Comparison of ENCODE assay signal across 10 mouse cellular contexts in genomic region chr11:108925826-108926225, GRCm38 (mm10). TPM values are rescaled to one million over a fixed set of nuclear protein-coding genes. Genes with fewer than 3 reads are reported as not detected.
DNase-seq lines count a peak whose midpoint lies in the region; ATAC-seq lines count a peak whose summit lies in the region.
"Had no signal": no experiment of that assay in that cellular context is flagged by ENCODE, and none has a peak within 500 bp of the region (broad histone marks: within the 10 kb centered on the region; RNA-seq: fewer than 3 reads in every experiment).

No protein-coding gene starts in this region.

- H3K9me3 ChIP-seq in kidney, embryonic 15.5 days (replicated peaks): no peaks in the 10 kb centered on the region
- H3K9me3 ChIP-seq in embryonic facial prominence, embryonic 14.5 days (ENCODE audit: control insufficient read depth, low read length): no peaks in the 10 kb centered on the region
- H3K9me3 ChIP-seq in hindbrain, embryonic 13.5 days: no peaks in the 10 kb centered on the region
- no peaks in the 10 kb centered on the region for H3K9me3 ChIP-seq in midbrain, embryonic 15.5 days

- H3K36me3 ChIP-seq in kidney, embryonic 15.5 days: peaks cover 7% of the 10 kb centered on the region
- H3K36me3 ChIP-seq in embryonic facial prominence, embryonic 14.5 days (ENCODE audit: control insufficient read depth, insufficient read depth, low read length): peaks cover 13% of the 10 kb centered on the region; the same call in 1 of the 2 replicates
- H3K36me3 ChIP-seq in hindbrain, embryonic 13.5 days: peaks cover 4% of the 10 kb centered on the region; the same call in 1 of the 2 replicates
- no peaks in the 10 kb centered on the region for H3K36me3 ChIP-seq in midbrain, embryonic 15.5 days (replicated peaks)

- H3K27ac ChIP-seq in kidney, embryonic 15.5 days: no peak overlapping the region
- no peak overlapping the region for H3K27ac ChIP-seq in embryonic facial prominence, embryonic 14.5 days (replicated peaks; ENCODE audit: low read depth, low read length)
- peak overlapping the region; percentile 66 for H3K27ac ChIP-seq in hindbrain, embryonic 13.5 days
- no peak overlapping the region for H3K27ac ChIP-seq in midbrain, embryonic 15.5 days
- H3K27ac ChIP-seq: macrophage had no signal

- H3K4me2 ChIP-seq in kidney, embryonic 15.5 days: peak overlapping the region; percentile 91
- peak overlapping the region; percentile 60 for H3K4me2 ChIP-seq in embryonic facial prominence, embryonic 14.5 days (ENCODE audit: low read depth, low read length)
- peak overlapping the region; percentile 93 for H3K4me2 ChIP-seq in hindbrain, embryonic 13.5 days
- H3K4me2 ChIP-seq in midbrain, embryonic 15.5 days: peak overlapping the region; percentile 94

- no peak for ATAC-seq in kidney, embryonic 15.5 days (replicated peaks; ENCODE audit: low FRiP score)
- ATAC-seq in embryonic facial prominence, embryonic 14.5 days (ENCODE audit: low read depth): no peak
- ATAC-seq in hindbrain, embryonic 13.5 days (ENCODE audit: low FRiP score): no peak
- ATAC-seq in midbrain, embryonic 15.5 days (replicated peaks): no peak

- intact Hi-C loops in left cerebral cortex, postnatal 36 days (cut with DNase I): loop anchor here (2.0 to 5.0 kb wide), 3 partner anchors 106 to 266 kb away; no protein-coding TSS in a partner anchor

- no peak overlapping the region for H3K9ac ChIP-seq in kidney, embryonic 15.5 days
- peak overlapping the region; percentile 3; the same call in 1 of the 2 replicates for H3K9ac ChIP-seq in embryonic facial prominence, embryonic 14.5 days (ENCODE audit: low read depth, low read length)
- H3K9ac ChIP-seq in hindbrain, embryonic 13.5 days: peak overlapping the region; percentile 93; the same call in 1 of the 2 replicates
- H3K9ac ChIP-seq in midbrain, embryonic 15.5 days: no peak overlapping the region

- H3K27me3 ChIP-seq in kidney, embryonic 15.5 days: no peaks in the 10 kb centered on the region
- 0 out of 2 replicates have a peak, but pooled peaks cover 3% of the 10 kb centered on the region for H3K27me3 ChIP-seq in embryonic facial prominence, embryonic 14.5 days (replicated peaks; ENCODE audit: control insufficient read depth, insufficient read depth, low read length)
- no peaks in the 10 kb centered on the region for H3K27me3 ChIP-seq in hindbrain, embryonic 13.5 days
- H3K27me3 ChIP-seq in midbrain, embryonic 15.5 days (replicated peaks): no peaks in the 10 kb centered on the region
- H3K27me3 ChIP-seq: CH12.LX had no signal

- peaks cover 84% of the 10 kb centered on the region for H3K4me1 ChIP-seq in kidney, embryonic 15.5 days
- peaks cover 63% of the 10 kb centered on the region for H3K4me1 ChIP-seq in embryonic facial prominence, embryonic 14.5 days (ENCODE audit: control insufficient read depth, insufficient read depth, low read length)
- H3K4me1 ChIP-seq in hindbrain, embryonic 13.5 days (replicated peaks): peaks cover 90% of the 10 kb centered on the region
- H3K4me1 ChIP-seq in midbrain, embryonic 15.5 days: peaks cover 88% of the 10 kb centered on the region

- peak overlapping the region; percentile 92; the same call in 1 of the 2 replicates for H3K4me3 ChIP-seq in kidney, embryonic 15.5 days (replicated peaks)
- H3K4me3 ChIP-seq in embryonic facial prominence, embryonic 14.5 days (ENCODE audit: low read depth, low read length): peak overlapping the region; percentile 86
- peak overlapping the region; percentile 92 for H3K4me3 ChIP-seq in hindbrain, embryonic 13.5 days
- peak overlapping the region; percentile 74 for H3K4me3 ChIP-seq in midbrain, embryonic 15.5 days

- no peak for DNase-seq in kidney, postnatal 4 days
- DNase-seq in embryonic facial prominence, embryonic 14.5 days (ENCODE audit: low spot score): no peak
- DNase-seq in urinary bladder, postnatal 36 days (ENCODE audit: low spot score in 2 of 2): no peak
- DNase-seq in left cerebral cortex, postnatal 36 days (ENCODE audit: low spot score in 2 of 2): no peak
- DNase-seq in spleen, postnatal 14 days (ENCODE audit: low spot score in 2 of 2): no peak

- WGBS in kidney, embryonic 15.5 days: 57% methylated on average over 9 of the region's 9 CpGs
- WGBS in embryonic facial prominence, embryonic 14.5 days: 50% methylated on average over 9 of the region's 9 CpGs
- WGBS in hindbrain, embryonic 13.5 days: 62% methylated on average over 9 of the region's 9 CpGs
- WGBS in midbrain, embryonic 15.5 days: 54% methylated on average over 9 of the region's 9 CpGs

RNA-seq across cellular contexts. Expression of gene Axin2, which starts 5.7 kb away (rescaled TPM):
- 5.8 and 7.0 TPM in 2 replicates for polyA plus RNA-seq in kidney, embryonic 15.5 days (2015; fragmentation: Nextera tagmentation; extraction: Ambion mirVana)
- 11.4 and 11.8 TPM in 2 replicates for polyA plus RNA-seq in embryonic facial prominence, embryonic 14.5 days (2014; fragmentation: Nextera tagmentation; extraction: Ambion mirVana)
- 10.6 and 13.8 TPM in 2 replicates for polyA plus RNA-seq in hindbrain, embryonic 13.5 days (2015; fragmentation: Nextera tagmentation; extraction: Ambion mirVana)
- polyA plus RNA-seq in midbrain, embryonic 15.5 days (2015; fragmentation: Nextera tagmentation; extraction: Ambion mirVana): 13.2 and 13.5 TPM in 2 replicates
- total RNA-seq in left cerebral cortex, postnatal 36 days (2021): 10 to 100 TPM; 33.3 to 34.9 TPM
- polyA plus RNA-seq: macrophage had no signal

Comparison
In these comparisons a context has a peak if more than half of its experiments do, and no peak if none do; other contexts are left out.
1. H3K9ac ChIP-seq: peak in embryonic facial prominence, embryonic 14.5 days (single experiment) and hindbrain, embryonic 13.5 days (single experiment); none in kidney, embryonic 15.5 days (single experiment) and midbrain, embryonic 15.5 days (single experiment).
2. Peak in every context shown above with its lines, with median percentiles within 50 percentile points of each other: H3K4me2 ChIP-seq and H3K4me3 ChIP-seq.